Mouse (Mus musculus): ENCODE data around the gene Nceh1. TPM values are rescaled to one million over a fixed set of nuclear protein-coding genes. Genes with fewer than 3 reads are reported as not detected.

The Nceh1 gene
- total and polyA plus RNA-seq, 2 experiments from 2014 or later = 22.7 to 27.9 TPM

DNA sequence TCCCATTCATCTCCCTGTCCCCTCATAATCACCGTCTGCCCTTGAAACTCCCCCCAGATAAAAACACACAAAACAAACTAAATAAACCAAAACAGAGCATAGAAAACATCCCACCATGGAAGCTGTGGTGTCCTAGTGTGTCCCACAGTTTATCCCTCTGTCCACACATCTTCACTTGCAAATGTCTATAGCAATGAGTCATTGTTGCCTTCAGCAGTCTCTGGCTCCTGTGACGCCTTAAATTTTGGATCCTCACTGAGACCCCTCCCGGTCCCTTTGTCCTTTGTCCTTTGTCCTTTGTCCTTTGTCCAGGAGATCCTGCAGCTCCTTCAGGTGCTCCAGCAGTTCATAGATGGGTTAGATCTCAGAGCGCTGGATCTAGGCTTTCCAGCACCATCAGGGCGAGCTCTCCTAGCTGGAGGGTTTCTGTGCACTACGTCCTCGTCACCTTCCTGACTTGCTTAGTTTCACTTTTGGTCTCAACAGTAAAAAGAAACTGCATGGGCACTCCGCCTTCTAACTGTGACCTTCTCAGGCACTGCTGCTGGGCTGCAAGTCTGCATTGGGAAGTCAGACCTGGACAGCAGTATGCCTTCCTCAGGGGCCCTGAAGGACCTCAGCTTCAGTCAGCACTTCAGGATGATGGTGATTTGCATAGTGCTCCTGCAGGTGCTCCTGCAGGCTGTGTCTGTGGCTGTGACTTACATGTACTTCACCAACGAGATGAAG, 134.0 kb downstream of the Nceh1 start, which contains the start of gene Tnfsf10:
TSS of gene Tnfsf10 (plus strand) at position 470 of the 729 bp plus-strand sequence.
- DNase-seq = no peak
- H3K4me3 ChIP-seq (ENCODE audit: low read depth, low read length) = no peak within 1 kb of the TSS
- H3K9me3 ChIP-seq (ENCODE audit: low read length) = no peaks in the 10 kb centered on the region
- WGBS = 71% methylated on average over 9 of the region's 9 CpGs
- no peak within 1 kb of the TSS for H3K9ac ChIP-seq
- TF ChIP-seq CTCF (IDR thresholded peaks at IDR 0.05; ENCODE audit: low read depth) = no peak
- no peak within 1 kb of the TSS for H3K4me2 ChIP-seq (ENCODE audit: low read depth)
- H3K36me3 ChIP-seq (ENCODE audit: insufficient read depth) = no peaks in the 10 kb centered on the region
- H3K27ac ChIP-seq (ENCODE audit: low read depth, low read length) = no peak within 1 kb of the TSS
- H3K4me1 ChIP-seq (ENCODE audit: insufficient read depth) = 0 out of 2 replicates have a peak, but pooled peaks cover 3% of the 10 kb centered on the region
- H3K27me3 ChIP-seq (ENCODE audit: insufficient read depth, low read length) = no peaks in the 10 kb centered on the region
- no peak for ATAC-seq

DNA sequence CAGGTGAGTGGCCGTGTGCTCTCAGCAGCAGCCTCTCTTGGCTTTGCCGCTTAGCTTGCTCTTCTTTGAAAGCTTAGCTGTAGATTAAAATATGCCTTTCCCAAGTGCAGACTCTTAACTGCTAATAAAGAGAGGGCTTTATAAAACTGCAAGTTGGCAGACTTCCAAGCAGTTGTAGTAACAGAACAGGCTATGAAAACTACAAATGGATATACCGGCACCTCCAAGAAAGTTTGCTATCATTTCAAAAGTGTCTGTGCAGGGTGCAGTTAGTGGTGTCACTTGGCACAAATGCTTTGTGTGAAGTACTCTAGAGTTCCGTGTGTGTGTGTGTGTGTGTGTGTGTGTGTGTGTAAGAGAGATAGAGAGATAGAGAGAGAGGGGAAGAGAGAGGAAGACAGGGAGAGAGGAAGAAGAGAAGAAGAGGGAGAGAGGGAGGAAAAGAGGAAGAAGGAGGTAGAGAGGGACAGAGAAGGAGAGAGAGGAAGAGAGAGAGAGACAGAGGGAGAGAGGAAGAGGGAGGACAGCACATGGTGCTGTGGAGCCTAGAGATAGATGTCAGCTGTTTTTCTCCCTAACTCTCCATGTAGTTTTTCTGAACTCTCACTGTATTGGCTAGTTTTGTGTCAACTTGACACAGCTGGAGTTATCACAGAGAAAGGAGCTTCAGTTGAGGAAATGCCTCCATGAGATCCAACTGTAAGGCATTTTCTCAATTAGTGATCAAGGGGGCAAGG, 134.7 kb downstream of the Nceh1 start:
- ATAC-seq = peak; percentile 32; the same call in 1 of the 2 replicates
- H3K9ac ChIP-seq = no peak overlapping the region
- 0 out of 2 replicates have a peak, but pooled peaks cover 3% of the 10 kb centered on the region for H3K4me1 ChIP-seq (ENCODE audit: insufficient read depth)
- no peak overlapping the region for H3K4me2 ChIP-seq (ENCODE audit: low read depth)
- H3K27me3 ChIP-seq (ENCODE audit: insufficient read depth, low read length) = no peaks in the 10 kb centered on the region
- no peak overlapping the region for H3K27ac ChIP-seq (ENCODE audit: low read depth, low read length)
- H3K9me3 ChIP-seq (ENCODE audit: low read length) = no peaks in the 10 kb centered on the region
- WGBS = 32% methylated on average over 4 of the region's 4 CpGs
- no peaks in the 10 kb centered on the region for H3K36me3 ChIP-seq (ENCODE audit: insufficient read depth)
- peak; percentile 61 for DNase-seq
- no peak overlapping the region for H3K4me3 ChIP-seq (ENCODE audit: low read depth, low read length)
- TF ChIP-seq CTCF (IDR thresholded peaks at IDR 0.05; ENCODE audit: low read depth) = no peak

DNA sequence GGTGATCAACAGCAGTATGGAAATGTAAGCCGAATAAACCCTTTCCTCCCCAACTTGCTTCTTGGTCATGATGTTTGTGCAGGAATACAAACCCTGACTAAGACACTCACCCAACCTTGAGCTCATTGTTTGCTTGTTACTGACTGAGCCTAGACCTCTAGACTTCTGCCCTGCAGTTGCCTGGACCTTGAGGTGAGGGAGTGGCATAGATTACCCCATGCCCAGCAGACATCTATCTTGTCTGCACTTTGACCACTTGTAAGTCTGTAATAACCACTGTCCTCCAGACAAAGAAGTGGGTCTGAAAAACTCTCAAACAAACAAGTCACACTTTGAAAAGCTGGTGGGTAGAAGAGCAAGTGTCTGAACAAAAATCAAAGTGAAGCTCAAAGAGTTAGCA, 136.9 kb downstream of the Nceh1 start:
- Histone ChIP-seq H3K36me3 (ENCODE audit: insufficient read depth) (no peaks in the 10 kb centered on the region), H3K27ac (ENCODE audit: low read depth, low read length) (no peak overlapping the region), H3K9ac (no peak overlapping the region), H3K27me3 (ENCODE audit: insufficient read depth, low read length) (no peaks in the 10 kb centered on the region), H3K4me3 (ENCODE audit: low read depth, low read length) (no peak overlapping the region), H3K4me1 (ENCODE audit: insufficient read depth) (0 out of 2 replicates have a peak, but pooled peaks cover 3% of the 10 kb centered on the region), H3K9me3 (ENCODE audit: low read length) (no peaks in the 10 kb centered on the region), H3K4me2 (ENCODE audit: low read depth) (no peak overlapping the region)
- no peak for TF ChIP-seq CTCF (IDR thresholded peaks at IDR 0.05; ENCODE audit: low read depth)
- WGBS = no CpG with 5 or more reads among the region's 1 CpGs
- DNase-seq = no peak
- no peak for ATAC-seq

DNA sequence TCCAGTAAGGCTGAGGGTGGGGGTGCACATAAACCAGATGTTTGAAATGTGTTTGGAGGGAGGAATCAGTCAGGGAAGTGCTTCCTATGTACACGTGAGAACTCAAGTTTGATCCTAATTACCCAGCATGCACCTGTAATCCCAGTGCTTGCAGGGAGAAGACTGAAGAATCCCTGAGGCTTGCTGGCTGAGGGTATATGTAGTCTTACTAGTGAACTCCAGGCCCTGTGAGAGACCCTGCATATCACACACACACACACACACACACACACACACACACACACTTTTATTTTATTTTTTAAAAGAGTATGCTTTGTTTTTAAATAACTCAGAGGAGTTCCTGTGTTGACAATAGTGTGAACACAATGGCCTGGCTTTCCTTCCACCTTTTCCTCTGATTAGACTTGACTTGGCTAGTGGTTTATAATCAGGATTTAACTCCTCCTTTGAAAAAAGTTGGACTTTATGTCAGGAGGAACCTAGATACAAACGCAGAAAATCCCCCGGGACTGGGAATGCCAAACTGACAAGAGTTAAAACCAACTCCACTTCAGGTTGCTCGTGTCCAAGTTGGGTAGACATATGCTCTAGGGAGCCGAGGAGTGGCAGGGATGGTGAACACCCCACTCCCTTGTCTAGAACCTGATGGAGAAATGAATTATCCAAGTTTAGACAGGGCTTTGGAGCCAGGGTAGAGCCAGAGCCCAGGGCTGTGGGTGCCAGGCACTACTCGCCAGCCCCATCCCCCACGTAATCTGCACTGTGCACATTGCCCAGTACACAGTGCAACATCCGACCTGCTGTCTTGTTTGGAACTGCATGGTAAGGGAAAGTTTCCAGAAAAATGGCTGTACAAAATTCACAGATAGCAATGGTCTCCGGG, 138.1 kb downstream of the Nceh1 start:
- Histone ChIP-seq H3K9me3 (ENCODE audit: low read length) (no peaks in the 10 kb centered on the region), H3K27me3 (ENCODE audit: insufficient read depth, low read length) (no peaks in the 10 kb centered on the region), H3K27ac (ENCODE audit: low read depth, low read length) (no peak overlapping the region), H3K4me2 (ENCODE audit: low read depth) (no peak overlapping the region), H3K9ac (no peak overlapping the region), H3K4me3 (ENCODE audit: low read depth, low read length) (no peak overlapping the region), H3K4me1 (ENCODE audit: insufficient read depth) (0 out of 2 replicates have a peak, but pooled peaks cover 3% of the 10 kb centered on the region), H3K36me3 (ENCODE audit: insufficient read depth) (no peaks in the 10 kb centered on the region)
- ATAC-seq = peak; percentile 74
- DNase-seq = no peak
- no peak for TF ChIP-seq CTCF (IDR thresholded peaks at IDR 0.05; ENCODE audit: low read depth)
- 76% methylated on average over 9 of the region's 9 CpGs for WGBS

DNA sequence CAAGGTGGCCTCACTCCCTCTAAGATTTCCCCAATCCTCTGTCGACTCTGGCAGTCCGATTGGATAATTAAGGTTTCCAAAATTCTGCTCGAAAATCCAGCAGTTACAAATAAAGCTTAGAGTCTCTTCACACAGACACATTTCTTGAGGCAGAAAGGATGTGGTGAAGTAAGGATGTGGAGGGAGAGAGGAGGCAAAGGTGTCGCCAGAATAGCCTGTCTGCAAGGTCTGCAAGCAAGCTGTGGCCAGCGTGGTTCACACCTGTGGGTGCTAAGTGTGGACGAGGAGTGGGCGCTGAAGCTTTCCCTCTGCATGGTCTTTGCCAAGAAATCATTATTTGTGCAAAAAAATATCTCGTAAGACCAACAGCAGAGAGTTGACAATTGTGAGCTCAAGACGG, 139.8 kb downstream of the Nceh1 start:
- WGBS = 85% methylated on average over 9 of the region's 9 CpGs

DNA sequence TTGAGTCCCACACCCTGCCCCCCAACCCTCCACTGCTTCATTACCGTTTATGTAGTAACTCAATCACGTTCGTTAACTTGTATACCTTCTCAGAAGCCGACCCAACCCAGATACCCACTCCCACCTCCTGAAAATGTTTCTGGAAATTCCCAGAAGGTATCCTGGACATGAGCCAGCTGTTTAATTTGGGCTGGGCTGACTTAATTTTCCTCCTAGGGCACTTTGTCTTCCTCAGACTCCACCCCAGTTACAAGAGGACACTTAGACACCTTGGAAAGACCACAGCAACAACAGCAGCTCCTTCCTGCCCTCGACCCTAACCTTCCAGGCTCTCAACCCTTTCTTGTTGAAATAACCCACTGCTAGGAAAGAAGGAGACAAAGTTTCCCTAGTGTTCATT, 140.8 kb downstream of the Nceh1 start:
- ATAC-seq (no peak), DNase-seq (no peak)
- Histone ChIP-seq H3K4me2 (ENCODE audit: low read depth) (no peak overlapping the region), H3K36me3 (ENCODE audit: insufficient read depth) (no peaks in the 10 kb centered on the region), H3K9ac (no peak overlapping the region), H3K27ac (ENCODE audit: low read depth, low read length) (no peak overlapping the region), H3K4me1 (ENCODE audit: insufficient read depth) (no peaks in the 10 kb centered on the region), H3K27me3 (ENCODE audit: insufficient read depth, low read length) (no peaks in the 10 kb centered on the region), H3K9me3 (ENCODE audit: low read length) (no peaks in the 10 kb centered on the region), H3K4me3 (ENCODE audit: low read depth, low read length) (no peak overlapping the region)
- TF ChIP-seq CTCF (IDR thresholded peaks at IDR 0.05; ENCODE audit: low read depth) = no peak
- 61% methylated on average over 5 of the region's 5 CpGs for WGBS

More for the DNA sequence above, 139.8 kb downstream of the Nceh1 start:
- Histone ChIP-seq H3K36me3 (ENCODE audit: insufficient read depth) (no peaks in the 10 kb centered on the region), H3K4me2 (ENCODE audit: low read depth) (no peak overlapping the region), H3K9ac (no peak overlapping the region), H3K27me3 (ENCODE audit: insufficient read depth, low read length) (no peaks in the 10 kb centered on the region), H3K27ac (ENCODE audit: low read depth, low read length) (no peak overlapping the region), H3K9me3 (ENCODE audit: low read length) (no peaks in the 10 kb centered on the region), H3K4me3 (ENCODE audit: low read depth, low read length) (no peak overlapping the region), H3K4me1 (ENCODE audit: insufficient read depth) (no peaks in the 10 kb centered on the region)
- no peak for ATAC-seq
- no peak for DNase-seq
- no peak for TF ChIP-seq CTCF (IDR thresholded peaks at IDR 0.05; ENCODE audit: low read depth)
